Mouse (Mus musculus) hindbrain, embryonic 11.5 days (tissue): ENCODE data around the gene Fgfr2. TPM values are rescaled to one million over a fixed set of nuclear protein-coding genes. Genes with fewer than 3 reads are reported as not detected.

Source experiments
- ATAC-seq: fragments of 200-750 bp; cut with Nextera tagmentation; 2 replicates; pipeline ENCODE4 v1.8.0; 2017; ENCODE audit warnings: mild to moderate bottlenecking, moderate TSS enrichment, moderate library complexity; ENCODE audit not compliant: low FRiP score
- DNase-seq: peaks from one replicate; pipeline ENCODE4 v3.0.0-alpha.2; 2015; ENCODE audit warnings: low spot score
- H3K27ac ChIP-seq: fragments of 300-500 bp; sonication (generic); 2 replicates; pipeline ENCODE4 v1.5.1; 2014; ENCODE audit warnings: mild to moderate bottlenecking, low read depth, low read length
- H3K27me3 ChIP-seq: fragments of 300-500 bp; sonication (generic); 2 replicates; pipeline ENCODE4 v1.6.1; 2014; ENCODE audit warnings: mild to moderate bottlenecking, low read length, moderate library complexity, mixed read lengths; ENCODE audit not compliant: control insufficient read depth, insufficient read depth
- H3K36me3 ChIP-seq: fragments of 300-500 bp; sonication (generic); 2 replicates; pipeline ENCODE4 v1.6.1; 2014; ENCODE audit warnings: mild to moderate bottlenecking, low read length, moderate library complexity, mixed read lengths; ENCODE audit not compliant: control insufficient read depth, insufficient read depth
- H3K4me1 ChIP-seq: fragments of 300-500 bp; sonication (generic); replicated peaks from 2 replicates; pipeline ENCODE4 v1.6.1; 2014; ENCODE audit warnings: low read length, mixed read lengths; ENCODE audit not compliant: control insufficient read depth, insufficient read depth
- H3K4me2 ChIP-seq: fragments of 300-500 bp; sonication (generic); replicated peaks from 2 replicates; pipeline ENCODE4 v1.6.1; 2014; ENCODE audit warnings: mild to moderate bottlenecking, low read depth, low read length
- H3K4me3 ChIP-seq: fragments of 300-500 bp; sonication (generic); 2 replicates; pipeline ENCODE4 v1.5.1; 2014; ENCODE audit warnings: low read depth, low read length
- H3K9ac ChIP-seq: fragments of 300-500 bp; sonication (generic); 2 replicates; pipeline ENCODE4 v1.6.1; 2014; ENCODE audit warnings: low read depth, low read length
- H3K9me3 ChIP-seq: fragments of 300-500 bp; sonication (generic); 2 replicates; pipeline ENCODE4 v1.6.1; 2016; ENCODE audit warnings: low read length; ENCODE audit not compliant: control insufficient read depth
- WGBS: fragments of 180-500 bp; shearing (Covaris S2); extraction: QIAGEN DNeasy Blood & Tissue Kit; methylation state at CpG from one replicate; pipeline ENCODE4 v1.1.7; 2014; 5-methylcytosine and 5-hydroxymethylcytosine counted together
- polyA plus RNA-seq: library from polyadenylated mRNA; unstranded; fragments of >200 nt; fragmentation: Nextera tagmentation; extraction: Ambion mirVana; gene quantifications from 2 replicates; pipeline ENCODE4 v1.2.1, GENCODE M21; 2014

Gene Fgfr2
- polyA plus RNA-seq, 1 experiment from 2014 or later: 71.3 TPM

GRCm38 (mm10) chr7:130819624-130820023 is 2303.5 kb downstream of the Fgfr2 start:
- ATAC-seq: no peak
- no peaks in the 10 kb centered on the region for H3K36me3 ChIP-seq
- H3K4me2 ChIP-seq: no peak overlapping the region
- H3K4me3 ChIP-seq: no peak overlapping the region
- H3K27me3 ChIP-seq: no peaks in the 10 kb centered on the region
- no peaks in the 10 kb centered on the region for H3K9me3 ChIP-seq
- H3K4me1 ChIP-seq: no peaks in the 10 kb centered on the region
- 83% methylated on average over 10 of the region's 10 CpGs for WGBS
- no peak overlapping the region for H3K27ac ChIP-seq
- no peak for DNase-seq
- H3K9ac ChIP-seq: no peak overlapping the region

- no peaks in the 10 kb centered on the region for H3K4me1 ChIP-seq
- no peak overlapping the region for H3K27ac ChIP-seq
- H3K4me3 ChIP-seq: no peak overlapping the region
- H3K9me3 ChIP-seq: no peaks in the 10 kb centered on the region
- no peak overlapping the region for H3K4me2 ChIP-seq
- H3K9ac ChIP-seq: no peak overlapping the region
- H3K36me3 ChIP-seq: no peaks in the 10 kb centered on the region
- ATAC-seq (no peak), DNase-seq (no peak)
- WGBS: 93% methylated on average over 5 of the region's 5 CpGs
- H3K27me3 ChIP-seq: no peaks in the 10 kb centered on the region
Measured at GRCm38 (mm10) chr7:130818813-130819212, 2304.3 kb downstream of the Fgfr2 start.

- Histone ChIP-seq H3K36me3 (no peaks in the 10 kb centered on the region), H3K27me3 (no peaks in the 10 kb centered on the region), H3K9ac (no peak overlapping the region), H3K4me2 (no peak overlapping the region), H3K9me3 (no peaks in the 10 kb centered on the region), H3K27ac (no peak overlapping the region), H3K4me3 (no peak overlapping the region), H3K4me1 (no peaks in the 10 kb centered on the region)
- WGBS: 88% methylated on average over 7 of the region's 7 CpGs
- no peak for DNase-seq
- no peak for ATAC-seq
Measured at GRCm38 (mm10) chr7:130816243-130816642, 2306.9 kb downstream of the Fgfr2 start.

GRCm38 (mm10) chr7:130815601-130816000 is 2307.5 kb downstream of the Fgfr2 start:
- no peak overlapping the region for H3K27ac ChIP-seq
- H3K27me3 ChIP-seq: no peaks in the 10 kb centered on the region
- no peaks in the 10 kb centered on the region for H3K36me3 ChIP-seq
- ATAC-seq (no peak), DNase-seq (no peak)
- no peaks in the 10 kb centered on the region for H3K9me3 ChIP-seq
- no peaks in the 10 kb centered on the region for H3K4me1 ChIP-seq
- H3K4me2 ChIP-seq: no peak overlapping the region
- no peak overlapping the region for H3K9ac ChIP-seq
- 95% methylated on average over 10 of the region's 10 CpGs for WGBS
- no peak overlapping the region for H3K4me3 ChIP-seq

- 49% methylated on average over 16 of the region's 16 CpGs for WGBS
- Histone ChIP-seq H3K27ac (no peak overlapping the region), H3K9me3 (no peaks in the 10 kb centered on the region), H3K4me2 (no peak overlapping the region), H3K27me3 (no peaks in the 10 kb centered on the region), H3K36me3 (no peaks in the 10 kb centered on the region), H3K4me1 (no peaks in the 10 kb centered on the region), H3K4me3 (no peak overlapping the region), H3K9ac (no peak overlapping the region)
- no peak for ATAC-seq
- DNase-seq: no peak
Measured at GRCm38 (mm10) chr7:130812407-130812806, 2310.7 kb downstream of the Fgfr2 start.

- H3K4me3 ChIP-seq: no peak overlapping the region
- WGBS: 85% methylated on average over 4 of the region's 4 CpGs
- no peaks in the 10 kb centered on the region for H3K36me3 ChIP-seq
- H3K9me3 ChIP-seq: no peaks in the 10 kb centered on the region
- H3K9ac ChIP-seq: no peak overlapping the region
- H3K4me1 ChIP-seq: no peaks in the 10 kb centered on the region
- no peak overlapping the region for H3K27ac ChIP-seq
- no peak overlapping the region for H3K4me2 ChIP-seq
- ATAC-seq: no peak
- H3K27me3 ChIP-seq: no peaks in the 10 kb centered on the region
- no peak for DNase-seq
Measured at GRCm38 (mm10) chr7:130810238-130810637, 2312.9 kb downstream of the Fgfr2 start.

GRCm38 (mm10) chr7:130808694-130809093 is 2314.5 kb downstream of the Fgfr2 start:
- H3K4me3 ChIP-seq: no peak overlapping the region
- no peaks in the 10 kb centered on the region for H3K27me3 ChIP-seq
- DNase-seq: no peak
- no peaks in the 10 kb centered on the region for H3K36me3 ChIP-seq
- no peak overlapping the region for H3K4me2 ChIP-seq
- H3K27ac ChIP-seq: no peak overlapping the region
- no peak for ATAC-seq
- no peak overlapping the region for H3K9ac ChIP-seq
- 79% methylated on average over 6 of the region's 6 CpGs for WGBS
- no peaks in the 10 kb centered on the region for H3K9me3 ChIP-seq
- no peaks in the 10 kb centered on the region for H3K4me1 ChIP-seq

GRCm38 (mm10) chr7:130807749-130808148 is 2315.4 kb downstream of the Fgfr2 start:
- Histone ChIP-seq H3K27ac (no peak overlapping the region), H3K4me3 (no peak overlapping the region), H3K27me3 (no peaks in the 10 kb centered on the region), H3K36me3 (no peaks in the 10 kb centered on the region), H3K9me3 (no peaks in the 10 kb centered on the region), H3K4me1 (no peaks in the 10 kb centered on the region), H3K4me2 (no peak overlapping the region), H3K9ac (no peak overlapping the region)
- ATAC-seq (no peak), DNase-seq (no peak)
- WGBS: 82% methylated on average over 8 of the region's 8 CpGs

- Histone ChIP-seq H3K9ac (no peak overlapping the region), H3K4me1 (no peaks in the 10 kb centered on the region), H3K36me3 (no peaks in the 10 kb centered on the region), H3K27ac (no peak overlapping the region), H3K9me3 (no peaks in the 10 kb centered on the region), H3K27me3 (no peaks in the 10 kb centered on the region), H3K4me2 (no peak overlapping the region), H3K4me3 (no peak overlapping the region)
- ATAC-seq (no peak), DNase-seq (no peak)
- WGBS: 84% methylated on average over 5 of the region's 5 CpGs
Measured at GRCm38 (mm10) chr7:130804991-130805390, 2318.2 kb downstream of the Fgfr2 start.
